Mouse (Mus musculus) adrenal gland, postnatal 36 days (tissue): ENCODE measurements around the gene Il6st. TPM values are rescaled to one million over a fixed set of nuclear protein-coding genes. Genes with fewer than 3 reads are reported as not detected.

Experiments used
- DNase-seq, 2 experiments: peaks; one replicate each; pipeline ENCODE4 v3.0.0; 2021; ENCODE audit warnings: mixed read lengths in 1 of 2
- total RNA-seq, 2 experiments: library from RNA; stranded (reverse); gene quantifications; 2 replicates each; pipeline ENCODE4 v1.2.3; 2021

Gene Il6st
- total RNA-seq, 2 experiments from 2014 or later, result 350 to 409 TPM

- DNase-seq, result no peak
Measured at GRCm38 (mm10) chr13:112482525-112482924, 18.7 kb downstream of the Il6st start.

- DNase-seq, result no peak
Measured at GRCm38 (mm10) chr13:112483015-112483414, 19.1 kb downstream of the Il6st start.

- DNase-seq, result no peak
Measured at GRCm38 (mm10) chr13:112486236-112486635, 22.4 kb downstream of the Il6st start.

GRCm38 (mm10) chr13:112486676-112487075, 22.8 kb downstream of the Il6st start:
- DNase-seq, result no peak

- no peak for DNase-seq
Measured at GRCm38 (mm10) chr13:112490036-112490435, 26.2 kb downstream of the Il6st start.

GRCm38 (mm10) chr13:112491636-112492284, 27.9 kb downstream of the Il6st start:
- no peak for DNase-seq

GRCm38 (mm10) chr13:112492285-112492678, 28.4 kb downstream of the Il6st start:
- DNase-seq, result no peak

- no peak for DNase-seq
Measured at GRCm38 (mm10) chr13:112494590-112494989, 30.7 kb downstream of the Il6st start.

GRCm38 (mm10) chr13:112500027-112500426, 36.2 kb downstream of the Il6st start:
- DNase-seq, result no peak

GRCm38 (mm10) chr13:112500466-112500865, 36.6 kb downstream of the Il6st start:
- no peak for DNase-seq

- DNase-seq, result peak in 1 of 2 experiments; percentile 23
Measured at GRCm38 (mm10) chr13:112503846-112504245, 40.0 kb downstream of the Il6st start.

GRCm38 (mm10) chr13:112505436-112505835, 41.6 kb downstream of the Il6st start:
- DNase-seq, result no peak

- peak in 1 of 2 experiments; percentile 44 for DNase-seq
Measured at GRCm38 (mm10) chr13:112506766-112507165, 42.9 kb downstream of the Il6st start.

- no peak for DNase-seq
Measured at GRCm38 (mm10) chr13:112507691-112508090, 43.8 kb downstream of the Il6st start.

- DNase-seq, result no peak
Measured at GRCm38 (mm10) chr13:112508487-112508886, 44.6 kb downstream of the Il6st start.

- peak; percentile 65 to 76 for DNase-seq
Measured at GRCm38 (mm10) chr13:112509465-112509864, 45.6 kb downstream of the Il6st start.

- DNase-seq, result no peak
Measured at GRCm38 (mm10) chr13:112510437-112511212, 46.8 kb downstream of the Il6st start.

GRCm38 (mm10) chr13:112511261-112511660, 47.4 kb downstream of the Il6st start:
- peak; percentile 51 to 73 for DNase-seq

- no peak for DNase-seq
Measured at GRCm38 (mm10) chr13:112511810-112512209, 47.9 kb downstream of the Il6st start.

GRCm38 (mm10) chr13:112512824-112513223, 49.0 kb downstream of the Il6st start:
- DNase-seq, result no peak

- no peak for DNase-seq
Measured at GRCm38 (mm10) chr13:112514546-112514945, 50.7 kb downstream of the Il6st start.

GRCm38 (mm10) chr13:112522261-112522660, 58.4 kb downstream of the Il6st start:
- DNase-seq, result no peak

- DNase-seq, result no peak
Measured at GRCm38 (mm10) chr13:112522896-112523295, 59.0 kb downstream of the Il6st start.
